Mouse (Mus musculus) ES-CJ7 (cell line): Measurements from ENCODE around the gene Clk3.

Experiments used
- DNase-seq: peaks from one replicate; pipeline ENCODE4 v3.0.0; 2011; ENCODE audit warnings: low read depth, low spot score

Clk3 gene

GRCm38 (mm10) chr9:57770214-57770613 is 4.6 kb upstream of the Clk3 start:
- no peak for DNase-seq

GRCm38 (mm10) chr9:57769539-57770069 is 3.9 kb upstream of the Clk3 start:
- DNase-seq, result no peak

- no peak for DNase-seq
Measured at GRCm38 (mm10) chr9:57767231-57767630, 1.6 kb upstream of the Clk3 start.

GRCm38 (mm10) chr9:57766431-57766830 is 771 bp upstream of the Clk3 start:
- DNase-seq, result no peak

- peak; percentile 88 for DNase-seq
Measured at GRCm38 (mm10) chr9:57764974-57765363, 691 bp downstream of the Clk3 start.

GRCm38 (mm10) chr9:57764147-57764973 is 1.3 kb downstream of the Clk3 start:
- no peak for DNase-seq

DNA sequence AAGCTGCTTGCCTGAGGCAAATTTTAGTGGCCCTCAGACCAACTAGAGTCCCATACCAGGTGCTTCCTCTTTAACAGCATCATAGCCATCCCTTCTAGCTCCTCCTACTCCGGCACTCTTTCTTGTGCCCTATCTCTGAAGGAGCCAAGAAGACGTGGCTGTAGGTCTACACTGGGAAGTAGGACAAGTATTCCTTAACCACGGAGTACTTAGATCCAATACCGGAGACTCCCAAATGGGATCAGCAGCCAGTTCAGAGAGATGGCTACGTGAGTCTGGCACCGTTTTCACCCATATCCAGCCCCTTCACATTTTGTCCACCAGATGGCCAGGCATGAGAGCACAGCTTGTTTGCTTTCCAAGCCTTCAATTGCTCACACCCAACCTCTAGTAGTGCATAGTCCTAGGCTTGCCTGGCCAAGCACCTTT is 3.1 kb downstream of the Clk3 start:
- peak; percentile 40 for DNase-seq

- DNase-seq, result no peak
Measured at GRCm38 (mm10) chr9:57761563-57762551, 3.8 kb downstream of the Clk3 start.

DNA sequence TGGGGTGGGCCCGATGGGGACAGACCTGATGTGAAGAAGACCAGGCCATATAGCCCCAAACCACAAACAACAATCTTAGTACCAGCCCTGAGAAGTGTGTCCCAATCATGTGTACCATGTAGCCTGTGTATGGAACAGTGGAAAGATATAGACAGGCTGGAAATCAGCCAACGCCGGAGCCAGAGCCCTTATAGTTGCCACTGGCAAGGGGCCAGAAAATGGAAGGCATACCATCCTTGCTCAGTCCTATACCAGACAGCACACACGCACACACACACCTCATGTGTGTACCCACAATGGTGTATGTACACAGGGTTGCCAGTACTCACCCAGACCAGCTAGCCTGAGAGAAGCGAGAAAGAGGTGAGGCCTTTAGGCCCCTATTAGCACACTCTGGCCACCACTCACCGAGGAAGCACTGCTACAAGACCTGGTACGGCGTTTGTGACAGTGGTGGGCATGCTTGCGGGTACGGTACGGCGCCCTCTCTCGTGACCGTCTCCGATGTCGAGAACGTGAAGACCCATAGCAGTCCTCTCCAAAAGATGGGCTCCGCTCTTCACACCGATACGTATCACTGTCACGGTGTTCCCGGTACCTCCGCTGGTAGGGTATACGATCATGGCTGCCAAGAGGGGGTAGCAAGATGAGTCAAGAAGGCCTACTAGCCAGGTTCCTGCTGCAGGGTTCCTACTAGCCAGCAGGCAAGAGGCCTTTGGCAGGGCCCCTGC is 5.1 kb downstream of the Clk3 start:
- DNase-seq, result no peak

GRCm38 (mm10) chr9:57759289-57759688 is 6.4 kb downstream of the Clk3 start:
- peak; percentile 86 for DNase-seq

DNA sequence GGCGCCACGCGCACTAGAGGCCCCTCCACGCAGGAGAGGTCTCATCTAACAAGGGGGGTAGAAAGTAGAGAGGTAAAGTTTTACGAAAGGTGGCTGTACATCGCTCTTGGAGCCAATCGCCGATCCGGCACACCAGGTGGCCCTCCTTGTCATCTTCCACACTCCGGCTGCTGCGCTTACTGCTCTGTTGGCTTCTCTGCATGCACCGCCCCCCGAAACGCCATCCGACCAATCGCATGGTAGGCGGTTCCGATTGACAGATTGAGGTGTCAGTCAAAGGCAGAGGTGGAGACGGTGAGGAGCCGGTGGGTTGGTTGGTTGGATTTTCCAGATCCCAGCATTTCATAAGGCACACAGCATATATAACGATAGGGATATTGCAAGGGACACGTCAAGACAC is 7.1 kb downstream of the Clk3 start:
- peak; percentile 80 for DNase-seq

GRCm38 (mm10) chr9:57757578-57757977 is 8.1 kb downstream of the Clk3 start:
- no peak for DNase-seq

GRCm38 (mm10) chr9:57750901-57751300 is 14.8 kb downstream of the Clk3 start:
- no peak for DNase-seq

- no peak for DNase-seq
Measured at GRCm38 (mm10) chr9:57748831-57749230, 16.8 kb downstream of the Clk3 start.

DNA sequence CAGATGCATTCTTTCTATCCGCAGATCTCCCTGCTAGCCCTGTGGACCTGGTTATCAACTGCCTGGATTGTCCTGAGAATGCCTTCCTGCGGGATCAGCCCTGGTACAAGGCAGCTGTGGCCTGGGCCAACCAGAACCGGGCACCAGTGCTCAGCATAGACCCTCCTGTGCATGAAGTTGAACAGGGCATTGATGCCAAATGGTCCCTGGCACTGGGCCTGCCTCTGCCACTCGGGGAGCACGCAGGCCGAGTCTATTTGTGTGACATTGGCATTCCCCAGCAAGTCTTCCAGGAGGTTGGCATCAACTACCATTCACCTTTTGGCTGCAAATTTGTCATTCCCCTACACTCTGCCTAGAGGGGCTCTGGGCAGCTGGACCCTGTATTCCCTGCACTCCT is 17.5 kb downstream of the Clk3 start:
- DNase-seq, result no peak

- DNase-seq, result no peak
Measured at GRCm38 (mm10) chr9:57747067-57747466, 18.6 kb downstream of the Clk3 start.

GRCm38 (mm10) chr9:57744462-57745091 is 21.1 kb downstream of the Clk3 start:
- DNase-seq, result peak; percentile 74

DNA sequence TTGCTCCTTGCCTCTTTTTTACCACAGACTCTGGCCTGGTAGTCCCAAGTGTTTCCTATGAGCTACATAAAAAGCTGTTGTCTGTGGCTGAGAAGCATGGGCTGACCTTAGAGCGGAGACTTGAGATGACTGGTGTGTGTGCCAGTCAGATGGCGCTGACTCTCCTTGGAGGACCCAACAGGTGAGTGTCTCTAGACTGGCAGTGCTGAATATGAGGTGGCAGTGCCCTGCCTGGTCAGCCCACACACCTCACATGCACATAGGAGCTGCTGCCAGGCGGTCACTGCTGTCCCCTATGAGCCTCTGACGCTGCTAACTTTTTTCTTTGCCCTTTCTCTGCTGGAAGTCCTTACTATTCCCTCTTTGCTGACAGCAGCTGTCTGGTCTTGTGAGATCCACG is 25.8 kb downstream of the Clk3 start:
- no peak for DNase-seq

DNA sequence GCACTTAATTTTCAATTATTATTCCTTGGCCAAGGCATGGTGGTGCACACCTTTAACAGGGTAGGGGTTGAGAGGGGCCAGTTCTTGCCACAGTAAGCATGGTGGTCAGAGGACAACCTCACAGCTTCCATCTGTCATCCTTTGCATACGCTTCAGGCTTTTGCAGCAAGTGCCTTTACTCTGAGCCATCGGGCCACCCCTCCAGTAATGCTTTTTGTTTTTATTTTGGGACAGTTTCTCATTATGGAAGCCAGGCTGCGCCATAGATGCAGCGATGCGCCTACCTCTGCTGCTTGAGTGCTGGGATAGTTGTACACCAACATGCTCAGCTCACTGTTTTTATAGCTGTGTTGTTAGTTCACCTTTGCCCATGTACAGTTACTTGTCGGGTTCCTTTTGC is 32.1 kb downstream of the Clk3 start:
- no peak for DNase-seq

- peak; percentile 52 for DNase-seq
Measured at GRCm38 (mm10) chr9:57728312-57728711, 37.3 kb downstream of the Clk3 start.

- DNase-seq, result no peak
Measured at GRCm38 (mm10) chr9:57724701-57725100, 41.0 kb downstream of the Clk3 start.
